Mouse (Mus musculus): ENCODE measurements around the gene Usp21.
"Not testable (repeated sequence)": the region's sequence is repeated elsewhere in the genome, so short reads cannot be mapped to it uniquely, and the experiment has no call there.

The Usp21 gene

GRCm38 (mm10) chr1:171287136-171288081 lies at the start of gene Usp21:
Gene Usp21 (minus strand): TSS chr1:171287991.
- peak; percentile 91 for DNase-seq (ENCODE audit: low spot score)

- no peak for DNase-seq (ENCODE audit: low spot score)
These were observed 42.4 kb upstream of the Usp21 start for GRCm38 (mm10) chr1:171330216-171330560.

- DNase-seq (ENCODE audit: low spot score), result no peak
These were observed 41.8 kb upstream of the Usp21 start for GRCm38 (mm10) chr1:171329433-171330215.

DNA sequence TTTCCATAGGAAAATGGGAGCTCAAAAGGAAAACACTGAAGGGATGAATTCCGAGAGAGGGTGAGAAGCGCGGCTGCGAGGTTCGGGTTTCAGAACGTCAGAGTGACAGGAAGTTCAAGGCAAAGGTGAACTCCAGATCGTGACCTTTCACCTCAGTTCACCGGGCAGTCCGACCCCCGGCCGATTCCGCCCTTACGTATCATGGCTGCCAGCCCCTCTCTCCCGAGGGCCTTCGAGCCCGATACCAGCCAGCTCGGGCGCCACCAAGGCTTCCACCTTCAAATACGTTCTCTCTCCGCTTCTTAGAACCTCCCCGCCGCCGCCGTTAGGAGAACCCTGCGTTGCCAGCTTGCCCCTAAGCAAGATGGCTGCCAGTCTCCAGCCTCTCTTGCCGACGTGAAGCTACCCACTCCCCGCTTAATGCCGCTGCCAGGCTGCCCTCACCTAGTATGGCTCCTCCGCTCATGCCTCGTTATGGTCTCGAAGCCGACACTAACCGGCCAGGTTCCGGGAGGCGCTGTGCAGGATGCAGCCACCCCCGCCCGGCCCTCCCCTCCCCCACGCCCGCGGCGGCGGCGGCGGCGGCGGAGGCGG lies 41.1 kb upstream of the Usp21 start, which contains the start of gene Dedd:
Gene Dedd, plus strand, starts transcription at position 307 of the 594 bp plus-strand sequence.
- peak; percentile 94 for DNase-seq (ENCODE audit: low spot score)

GRCm38 (mm10) chr1:171328244-171328643 lies 40.5 kb upstream of the Usp21 start:
- no peak for DNase-seq (ENCODE audit: low spot score)

DNA sequence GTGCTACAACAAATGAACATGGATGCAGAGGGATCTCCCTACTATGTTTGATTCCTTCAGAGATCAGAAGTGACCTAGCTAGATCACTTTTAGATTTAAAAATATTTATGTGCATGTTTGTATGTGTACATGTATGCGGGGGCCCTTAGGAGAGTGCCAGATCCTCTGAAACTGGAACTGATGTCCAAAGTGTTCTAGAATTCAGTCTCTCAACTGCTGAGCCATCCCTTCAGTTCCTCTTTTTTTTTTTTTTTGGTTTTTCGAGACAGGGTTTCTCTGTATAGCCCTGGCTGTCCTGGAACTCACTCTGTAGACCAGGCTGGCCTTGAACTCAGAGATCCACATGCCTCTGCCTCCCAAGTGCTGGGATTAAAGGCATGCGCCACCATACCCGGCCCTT lies 38.8 kb upstream of the Usp21 start:
- not testable (repeated sequence) for DNase-seq (ENCODE audit: low spot score)

DNA sequence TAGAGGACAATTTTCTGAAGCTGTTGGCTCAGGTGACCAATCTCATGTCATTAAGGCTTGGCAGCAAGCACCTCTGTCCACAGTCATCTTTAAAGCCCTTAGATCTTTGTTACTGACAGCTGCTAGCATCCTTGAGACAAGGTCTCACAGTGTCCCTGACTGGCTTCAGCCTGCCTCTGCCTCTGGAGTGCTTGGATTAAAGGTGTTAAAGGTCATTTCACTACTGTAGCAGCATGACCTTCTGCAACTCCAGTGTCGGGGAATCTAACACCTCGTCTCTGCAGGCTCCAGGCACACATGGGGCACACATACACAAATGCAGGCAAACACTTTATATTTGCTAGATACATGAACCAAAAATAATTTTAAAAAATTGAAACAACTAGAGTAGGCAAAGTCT lies 37.8 kb upstream of the Usp21 start:
- DNase-seq (ENCODE audit: low spot score), result no peak

- no peak for DNase-seq (ENCODE audit: low spot score)
These were observed 34.2 kb upstream of the Usp21 start for GRCm38 (mm10) chr1:171322012-171322411.

DNA sequence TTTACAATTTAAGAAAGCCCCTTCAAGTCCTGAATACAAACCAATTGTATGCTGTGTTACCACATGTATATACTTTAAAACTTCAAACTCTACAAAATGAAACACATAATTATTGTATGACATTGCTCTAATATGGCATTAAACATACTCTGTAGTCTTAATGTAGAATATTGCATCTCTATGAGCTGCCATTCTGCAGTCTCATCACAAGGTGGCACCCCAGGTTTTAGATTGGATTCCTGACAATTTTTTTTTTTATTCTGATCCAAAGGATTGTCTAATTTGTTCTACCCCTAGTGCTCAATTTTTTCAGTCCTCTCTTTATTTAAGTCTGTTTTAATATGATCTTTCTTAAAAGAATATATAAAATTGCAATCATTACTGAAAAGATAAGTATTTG lies 33.6 kb upstream of the Usp21 start:
- no peak for DNase-seq (ENCODE audit: low spot score)

DNA sequence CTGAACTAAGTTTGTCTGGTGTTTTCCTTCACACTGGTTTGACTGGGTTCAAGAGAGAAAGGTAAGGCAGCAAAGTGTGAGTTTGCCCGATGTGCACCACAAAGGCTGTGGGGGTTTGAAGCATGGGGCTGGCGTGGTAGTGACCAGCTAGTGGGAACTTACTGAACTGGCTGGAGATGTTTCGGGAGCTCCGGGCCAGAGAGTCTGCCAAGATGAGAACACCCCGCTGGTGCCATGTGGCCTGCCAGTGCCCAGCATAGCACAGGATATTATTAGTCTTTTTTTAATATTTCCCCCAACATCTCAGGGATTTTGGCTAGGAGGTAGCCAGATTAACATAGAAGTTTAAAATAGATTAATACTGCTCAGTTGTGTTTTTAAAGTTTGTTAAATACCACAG lies 32.4 kb upstream of the Usp21 start:
- DNase-seq (ENCODE audit: low spot score), result no peak

- DNase-seq (ENCODE audit: low spot score), result no peak
These were observed 32.0 kb upstream of the Usp21 start for GRCm38 (mm10) chr1:171319748-171320147.

DNA sequence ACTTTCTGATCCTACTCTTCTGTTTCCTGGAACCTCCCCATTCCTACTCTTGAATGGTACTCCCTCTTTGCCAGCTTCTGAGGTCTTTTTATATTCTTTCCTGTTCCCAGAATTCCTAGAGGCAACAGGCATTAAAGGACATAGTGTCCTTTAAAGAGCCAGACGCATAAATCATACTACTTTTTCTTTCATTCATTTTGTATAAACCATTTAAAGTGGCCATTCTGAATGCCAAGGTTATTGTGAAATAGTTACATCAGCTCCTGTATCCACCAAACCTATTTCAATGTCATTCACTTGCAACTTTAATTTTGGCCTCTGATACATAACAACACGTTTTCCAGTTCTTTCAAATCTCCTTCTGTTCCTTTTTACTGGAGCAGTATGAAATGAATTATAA lies 21.5 kb upstream of the Usp21 start:
- no peak for DNase-seq (ENCODE audit: low spot score)

DNA sequence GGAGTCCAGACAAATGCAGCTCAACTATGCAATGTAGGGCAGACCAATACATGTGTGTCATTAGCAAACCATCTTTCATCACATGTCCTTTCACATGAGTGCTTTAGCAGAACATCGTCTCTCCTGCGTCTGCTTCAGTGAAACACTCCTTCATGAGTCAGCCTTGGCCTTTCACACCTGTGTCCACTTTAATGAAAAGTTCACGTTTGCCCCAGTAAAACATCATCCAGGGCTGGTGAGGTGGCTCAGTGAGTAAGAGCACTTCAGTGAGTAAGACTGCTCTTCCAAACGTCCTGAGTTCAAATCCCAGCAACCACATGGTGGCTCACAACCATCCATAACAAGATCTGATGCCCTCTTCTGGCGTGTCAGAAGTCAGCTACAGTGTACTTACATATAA lies 18.4 kb upstream of the Usp21 start:
- not testable (repeated sequence) for DNase-seq (ENCODE audit: low spot score)

- DNase-seq (ENCODE audit: low spot score), result no peak
These were observed 10.4 kb upstream of the Usp21 start for GRCm38 (mm10) chr1:171298226-171298625.

DNA sequence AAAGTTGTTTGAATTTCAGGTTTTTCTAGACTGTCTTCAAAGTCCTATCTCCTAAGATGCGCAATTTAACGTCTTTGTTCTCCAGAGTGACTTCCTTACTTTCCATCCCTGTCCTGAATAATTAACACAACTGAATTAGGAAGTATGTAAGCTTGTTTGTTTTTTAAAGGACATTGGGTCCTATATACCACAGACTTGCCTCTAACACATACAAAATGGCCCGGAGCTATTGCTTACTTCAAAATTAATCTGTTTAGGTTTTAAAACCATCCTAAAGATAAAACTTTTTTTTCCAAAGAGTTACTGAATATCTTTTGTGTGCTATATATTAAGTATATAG lies 7.2 kb upstream of the Usp21 start:
- no peak for DNase-seq (ENCODE audit: low spot score)

DNA sequence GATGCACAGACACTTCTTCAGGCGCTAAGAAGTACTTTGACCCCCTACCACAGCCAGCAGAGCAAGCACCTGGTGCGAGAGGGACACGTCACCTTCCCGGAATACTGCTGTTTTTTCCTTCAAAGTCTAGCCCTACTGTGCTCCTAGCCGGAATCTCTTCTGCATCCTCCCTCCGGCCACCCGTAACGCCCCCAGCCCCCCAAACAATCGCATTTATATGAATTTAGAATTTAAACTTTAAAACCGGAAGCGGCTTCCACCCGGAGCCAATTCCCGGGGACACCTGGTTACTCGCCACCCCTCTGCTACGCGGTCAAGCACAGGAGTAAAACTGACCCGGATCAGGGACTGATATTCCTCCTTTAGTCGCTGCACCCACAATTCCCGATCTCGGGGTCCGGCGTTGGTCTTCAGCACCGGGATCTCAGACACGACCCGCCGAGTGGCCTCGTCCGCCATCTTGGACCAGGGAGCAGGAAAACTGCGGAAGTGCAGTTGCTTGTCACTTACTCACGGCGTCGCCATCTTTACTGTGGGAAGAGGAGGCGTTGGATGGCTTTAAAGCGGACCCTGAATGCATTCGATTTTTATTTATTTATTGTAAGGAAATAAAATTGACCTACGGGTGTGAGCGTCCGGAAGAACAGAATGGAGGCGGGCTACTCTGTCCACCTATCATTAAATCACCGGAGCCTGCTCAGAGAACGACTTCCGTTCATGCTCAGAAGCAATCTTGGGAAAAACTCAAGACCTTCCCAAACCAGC lies 6.7 kb upstream of the Usp21 start, which contains the start of gene Ufc1:
Gene Ufc1, minus strand, starts transcription at position 727 of the 765 bp plus-strand sequence.
- peak; percentile 75 for DNase-seq (ENCODE audit: low spot score)

DNA sequence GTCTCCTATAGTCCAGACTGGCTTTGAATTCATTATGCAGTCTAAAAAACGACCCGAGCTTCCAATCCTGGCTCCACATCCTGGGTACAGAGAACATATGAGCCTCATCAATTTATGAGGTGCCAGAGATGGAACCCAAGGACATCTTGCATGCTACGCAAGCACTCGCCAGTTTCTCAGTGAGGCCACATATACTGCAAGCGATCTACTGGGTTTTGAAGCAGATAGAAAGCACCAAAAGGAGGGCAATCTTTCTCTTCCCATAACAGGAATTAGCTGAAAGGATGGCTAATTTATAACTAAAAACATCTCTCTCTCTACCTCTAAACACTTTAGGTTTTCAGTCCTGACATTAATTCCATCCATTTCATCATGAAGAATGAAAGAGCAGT lies 6.1 kb upstream of the Usp21 start:
- no peak for DNase-seq (ENCODE audit: low spot score)

DNA sequence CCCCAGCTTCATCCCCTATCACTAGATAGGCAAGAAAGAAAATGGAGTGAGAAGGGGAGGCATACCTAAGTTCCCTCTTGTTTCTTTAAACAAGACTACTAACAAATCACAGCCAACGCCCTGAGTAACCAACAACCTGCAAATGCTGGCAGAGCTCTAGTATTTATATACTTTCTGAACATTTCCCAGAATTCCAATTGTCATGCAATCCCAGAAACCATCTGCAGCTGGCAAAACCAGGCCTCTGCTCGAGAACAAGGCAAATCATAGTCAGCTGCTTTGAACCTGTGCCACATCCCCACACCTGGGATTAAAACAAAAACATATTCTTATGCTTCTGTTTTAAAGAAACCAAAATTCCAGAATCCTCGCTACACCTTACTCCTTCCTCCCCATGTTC lies 5.6 kb upstream of the Usp21 start:
- no peak for DNase-seq (ENCODE audit: low spot score)

DNA sequence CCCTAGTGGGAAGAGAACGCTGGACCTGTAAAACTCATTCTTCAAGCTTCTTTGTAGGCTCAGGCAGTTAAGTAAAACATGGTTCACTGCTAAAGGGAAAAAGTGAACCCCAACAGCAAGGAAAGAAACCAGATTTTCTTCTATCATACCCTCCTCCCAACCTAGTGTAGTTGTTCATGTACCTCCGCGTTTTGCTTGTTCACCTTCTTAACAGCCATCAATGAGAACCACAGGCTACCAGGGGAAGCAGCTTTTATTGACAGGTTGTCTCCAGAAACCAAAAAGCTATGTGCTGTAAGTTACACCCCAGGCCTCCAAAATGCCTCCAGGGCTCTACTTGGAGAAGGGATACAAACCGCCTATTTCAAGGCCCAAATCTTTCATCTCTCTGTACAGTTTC lies 537 bp upstream of the Usp21 start:
- no peak for DNase-seq (ENCODE audit: low spot score)

GRCm38 (mm10) chr1:171286517-171286916 lies 1.3 kb downstream of the Usp21 start:
- no peak for DNase-seq (ENCODE audit: low spot score)

GRCm38 (mm10) chr1:171285096-171285892 lies 2.5 kb downstream of the Usp21 start:
- DNase-seq (ENCODE audit: low spot score), result no peak
